Mouse (Mus musculus) forebrain, embryonic 10.5 days (tissue): Measurements from ENCODE around the gene Prune2. TPM values are rescaled to one million over a fixed set of nuclear protein-coding genes. Genes with fewer than 3 reads are reported as not detected.
A peak's percentile ranks its signal among the peaks of the same experiment; 100 is the strongest.

Experiments
- DNase-seq: peaks from one replicate; pipeline ENCODE4 v3.0.0-alpha.2; 2017; ENCODE audit warnings: low spot score; ENCODE audit errors: extremely low spot score
- H3K27ac ChIP-seq: fragments of 300-500 bp; sonication (generic); 2 replicates; pipeline ENCODE4 v1.5.1; 2016; ENCODE audit warnings: mild to moderate bottlenecking
- H3K27me3 ChIP-seq: fragments of 300-500 bp; sonication (generic); 2 replicates; pipeline ENCODE4 v1.6.1; 2016; ENCODE audit warnings: mild to moderate bottlenecking; ENCODE audit not compliant: poor library complexity, severe bottlenecking
- H3K36me3 ChIP-seq: fragments of 300-500 bp; sonication (generic); replicated peaks from 2 replicates; pipeline ENCODE4 v1.6.1; 2016; ENCODE audit warnings: mild to moderate bottlenecking, moderate library complexity
- H3K4me1 ChIP-seq: fragments of 300-500 bp; sonication (generic); 2 replicates; pipeline ENCODE4 v1.6.1; 2016
- H3K4me3 ChIP-seq: fragments of 300-500 bp; sonication (generic); 2 replicates; pipeline ENCODE4 v1.5.1; 2016; ENCODE audit warnings: mild to moderate bottlenecking, moderate library complexity
- H3K9me3 ChIP-seq: fragments of 300-500 bp; sonication (generic); 2 replicates; pipeline ENCODE4 v1.6.1; 2016; ENCODE audit warnings: mild to moderate bottlenecking, moderate library complexity
- WGBS: fragments of 180-500 bp; shearing (Covaris S2); methylation state at CpG from one replicate; pipeline ENCODE4 v1.1.7; 2016; 5-methylcytosine and 5-hydroxymethylcytosine counted together
- polyA plus RNA-seq: library from polyadenylated mRNA; unstranded; fragments of >200 nt; fragmentation: Nextera tagmentation; extraction: Ambion mirVana; gene quantifications from 2 replicates; pipeline ENCODE4 v1.2.1, GENCODE M21; 2016

The Prune2 gene
- polyA plus RNA-seq, 1 experiment from 2014 or later = 1.5 TPM

DNA sequence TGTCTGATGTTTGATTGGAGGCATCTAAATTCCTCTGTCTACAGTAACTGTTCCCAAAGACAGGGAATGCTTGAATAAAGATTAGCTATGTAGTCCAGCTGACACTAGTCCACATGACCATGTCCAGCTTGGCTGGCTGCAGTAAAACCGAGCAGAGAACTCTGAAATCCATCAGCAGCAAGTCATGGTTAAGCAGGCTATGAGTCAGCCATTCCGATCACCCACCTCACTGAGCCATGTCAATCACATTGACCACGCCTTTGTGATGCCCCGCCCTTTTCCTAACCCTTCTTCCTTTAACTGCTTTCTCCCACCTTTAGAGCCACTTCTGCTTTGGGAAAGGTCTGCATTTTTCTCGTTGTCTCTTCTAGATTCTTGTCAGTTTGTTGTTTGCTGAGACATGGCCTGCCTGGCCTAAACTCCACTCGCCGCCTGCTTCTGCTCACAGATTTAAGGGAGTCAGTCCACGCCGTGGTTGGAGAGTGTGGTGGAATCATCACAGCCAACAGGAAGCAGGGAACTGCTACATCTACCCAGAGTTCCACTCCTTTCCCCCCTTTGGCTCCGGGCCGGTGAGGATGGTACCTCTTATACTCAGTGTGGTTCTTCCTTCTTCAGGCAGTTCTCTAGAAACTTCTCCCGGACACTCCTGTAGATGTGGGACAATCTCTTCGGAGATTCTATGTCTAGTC lies 307.9 kb downstream of the Prune2 start:
- Histone ChIP-seq H3K27ac (no peak overlapping the region), H3K4me3 (no peak overlapping the region)
- 91% methylated on average over 13 of the region's 13 CpGs for WGBS

DNA sequence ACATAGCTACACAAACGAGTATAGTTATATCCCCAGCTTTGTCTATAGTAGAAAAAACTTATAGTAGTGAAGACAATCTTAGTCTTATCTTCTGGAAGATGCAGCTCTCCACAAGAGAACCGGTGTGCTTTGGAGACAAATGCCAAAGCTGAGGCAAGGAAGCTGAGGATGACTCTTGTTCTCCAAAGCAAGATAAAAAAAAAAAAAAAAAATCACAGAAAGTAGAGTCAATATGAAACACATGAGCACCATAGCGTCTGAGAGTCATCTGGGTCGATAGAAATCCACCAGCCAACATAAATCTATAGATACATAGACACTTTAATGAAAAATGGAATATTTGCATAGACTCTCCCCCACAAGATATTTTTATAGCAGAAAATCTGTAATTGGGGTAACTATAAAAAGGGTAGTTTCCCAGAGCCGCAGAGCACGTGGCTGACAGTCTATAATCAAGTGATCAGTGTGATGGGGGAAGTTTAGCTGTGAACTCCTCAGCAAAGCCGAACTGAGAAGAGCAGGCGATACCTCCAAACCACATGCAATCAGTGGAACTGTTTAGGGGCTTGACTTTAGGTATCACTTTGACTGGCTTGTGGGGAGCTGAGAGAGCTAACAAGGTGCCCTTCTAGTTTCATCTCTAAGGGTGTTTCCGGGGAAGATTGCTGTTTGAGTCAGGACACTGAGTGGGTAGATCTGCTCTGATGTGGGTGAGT lies 308.7 kb downstream of the Prune2 start:
- WGBS = 92% methylated on average over 9 of the region's 9 CpGs
- Histone ChIP-seq H3K27ac (no peak overlapping the region), H3K36me3 (no peaks in the 10 kb centered on the region), H3K4me1 (no peaks in the 10 kb centered on the region), H3K9me3 (no peaks in the 10 kb centered on the region), H3K27me3 (no peaks in the 10 kb centered on the region), H3K4me3 (no peak overlapping the region)
- no peak for DNase-seq

More for the DNA sequence above, 307.9 kb downstream of the Prune2 start:
- DNase-seq = no peak
- Histone ChIP-seq H3K9me3 (no peaks in the 10 kb centered on the region), H3K4me1 (no peaks in the 10 kb centered on the region), H3K27me3 (no peaks in the 10 kb centered on the region), H3K36me3 (no peaks in the 10 kb centered on the region)

DNA sequence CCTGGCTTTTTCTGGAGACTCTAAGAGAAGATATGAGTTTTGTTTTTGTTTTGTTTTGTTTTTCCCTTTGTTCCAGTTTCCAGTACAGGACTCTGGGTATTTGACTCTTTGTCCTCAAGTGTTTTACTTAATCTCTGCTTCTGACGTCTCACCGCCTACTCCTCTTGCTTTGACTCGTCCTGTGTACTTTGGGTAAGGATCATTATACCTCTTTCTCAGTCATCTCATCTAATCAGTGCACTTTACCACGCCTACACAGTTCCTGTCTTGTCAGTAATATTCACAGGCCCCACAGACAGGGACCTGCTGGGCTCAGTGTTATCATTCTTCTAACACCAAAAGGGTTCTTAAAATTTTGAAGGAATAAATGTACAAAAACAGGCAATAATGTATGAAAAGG lies 312.8 kb downstream of the Prune2 start:
- no peaks in the 10 kb centered on the region for H3K36me3 ChIP-seq
- no peaks in the 10 kb centered on the region for H3K27me3 ChIP-seq
- H3K9me3 ChIP-seq = no peaks in the 10 kb centered on the region
- DNase-seq = no peak
- H3K4me3 ChIP-seq = no peak overlapping the region
- no peak overlapping the region for H3K27ac ChIP-seq
- WGBS = 87% methylated on average over 4 of the region's 4 CpGs
- H3K4me1 ChIP-seq = peaks cover 11% of the 10 kb centered on the region

DNA sequence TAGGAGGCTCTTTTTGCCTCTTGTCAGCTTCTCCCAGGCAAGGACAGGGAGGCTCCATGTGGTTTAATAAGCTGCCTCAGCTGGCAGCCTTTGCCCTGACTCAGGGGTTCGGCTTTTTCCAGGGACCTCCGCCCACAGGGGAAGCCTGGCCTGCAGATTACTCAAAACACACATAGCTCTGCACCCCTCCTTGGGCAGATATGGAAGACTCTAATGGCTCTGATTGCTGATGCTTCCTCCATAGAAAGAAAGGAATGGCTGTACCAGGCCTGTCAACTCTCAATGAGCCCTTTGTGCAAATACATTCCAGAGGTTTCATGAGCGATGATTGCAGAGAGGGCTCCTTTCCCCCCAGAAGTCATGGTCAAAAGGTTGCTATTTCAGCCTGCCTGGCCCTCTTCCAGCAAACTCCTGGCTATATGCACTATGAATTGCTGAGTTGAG lies 315.3 kb downstream of the Prune2 start:
- Histone ChIP-seq H3K4me3 (no peak overlapping the region), H3K4me1 (peaks cover 11% of the 10 kb centered on the region), H3K27ac (peak overlapping the region; percentile 65), H3K9me3 (no peaks in the 10 kb centered on the region), H3K36me3 (no peaks in the 10 kb centered on the region), H3K27me3 (no peaks in the 10 kb centered on the region)
- peak; percentile 14 for DNase-seq
- whole genome bisulfite sequencing = 47% methylated on average over 3 of the region's 3 CpGs

DNA sequence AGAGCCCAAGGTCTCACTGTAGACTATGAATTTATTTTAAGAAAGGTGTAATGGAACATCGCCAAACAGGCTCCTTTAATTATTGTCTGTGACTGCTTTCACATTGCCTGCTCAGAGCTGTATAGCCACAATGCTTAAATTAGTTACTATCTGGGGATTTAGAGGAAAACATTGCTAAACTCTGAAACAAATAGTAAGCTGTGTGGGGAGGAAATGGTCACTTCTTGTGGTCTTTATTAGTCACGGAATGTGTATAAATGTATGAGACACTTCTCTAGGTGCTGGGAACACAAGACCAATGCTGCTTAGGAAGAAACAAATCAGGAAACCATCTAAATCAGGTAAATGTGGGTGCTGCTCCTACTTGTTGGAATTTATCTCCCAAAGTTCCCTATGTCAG lies 317.1 kb downstream of the Prune2 start:
- Histone ChIP-seq H3K4me1 (peaks cover 11% of the 10 kb centered on the region), H3K4me3 (no peak overlapping the region), H3K9me3 (no peaks in the 10 kb centered on the region), H3K36me3 (no peaks in the 10 kb centered on the region), H3K27me3 (no peaks in the 10 kb centered on the region), H3K27ac (no peak overlapping the region)
- WGBS = 89% methylated on average over 2 of the region's 2 CpGs
- no peak for DNase-seq

Other genes with a start within 250 kb of the Prune2 start
- 11.4 and 12.7 TPM in 2 replicates for gene Vps13a, start 175.2 kb upstream of the Prune2 start, polyA plus RNA-seq
- gene Foxb2, start 82.3 kb upstream of the Prune2 start, polyA plus RNA-seq = 0.44 and 0.62 TPM in 2 replicates